Mouse (Mus musculus): ENCODE results near the gene Tmem63c.

DNA sequence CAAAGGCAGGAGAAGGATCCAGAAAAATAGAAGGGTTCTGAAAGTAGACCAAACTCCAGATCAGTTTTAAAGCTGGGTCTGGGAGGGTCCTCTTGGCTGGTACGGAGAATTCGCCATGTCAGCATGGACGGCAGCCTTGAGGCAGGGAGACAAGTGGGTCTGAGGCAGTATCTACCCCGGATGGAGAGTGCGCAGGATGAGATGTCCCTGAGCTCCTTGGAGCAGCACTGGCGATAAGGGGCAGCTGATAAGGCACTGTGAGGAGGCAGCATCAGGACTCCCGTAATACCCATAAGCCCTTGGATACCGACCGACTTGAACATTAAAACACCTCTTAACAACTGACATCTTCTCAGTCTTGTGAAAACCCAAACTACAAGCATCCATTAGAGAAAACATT is 111.6 kb downstream of the Tmem63c start:
- TF ChIP-seq CTCF (IDR thresholded peaks at IDR 0.05; ENCODE audit: extremely low read depth, insufficient read length, insufficient replicate concordance, low read depth, low read length) (no peak), POLR2A (IDR thresholded peaks at IDR 0.05; ENCODE audit: low read depth, low read length) (no peak)
